Mouse (Mus musculus): ENCODE measurements around the gene Egf. TPM values are rescaled to one million over a fixed set of nuclear protein-coding genes. Genes with fewer than 3 reads are reported as not detected.

Gene Egf
- polyA plus RNA-seq, 1 experiment = 1.2 TPM

GRCm38 (mm10) chr3:129698882-129699281, 56.2 kb downstream of the Egf start:
- Histone ChIP-seq H3K9ac (ENCODE audit: low read depth, poor library complexity, severe bottlenecking) (no peak overlapping the region), H3K27me3 (ENCODE audit: control insufficient read depth, insufficient read depth, low read length, poor library complexity, severe bottlenecking) (no peaks in the 10 kb centered on the region), H3K4me1 (ENCODE audit: control insufficient read depth, insufficient read depth, low read length) (no peaks in the 10 kb centered on the region), H3K36me3 (ENCODE audit: control insufficient read depth, insufficient read depth, low read length, poor library complexity, severe bottlenecking) (no peaks in the 10 kb centered on the region), H3K27ac (ENCODE audit: insufficient read depth, low read length) (no peak overlapping the region), H3K9me3 (replicated peaks; ENCODE audit: control insufficient read depth, insufficient read depth, low read length, poor library complexity, severe bottlenecking) (no peaks in the 10 kb centered on the region; the same call in 1 of the 2 replicates), H3K4me3 (ENCODE audit: low read depth, low read length) (no peak overlapping the region)
- TF ChIP-seq CTCF (IDR thresholded peaks at IDR 0.05; ENCODE audit: low read depth, low read length) = no peak
- no peak for TF ChIP-seq EP300 (IDR thresholded peaks at IDR 0.05; ENCODE audit: insufficient read depth, low read depth, low read length)
- TF ChIP-seq POLR2A (IDR thresholded peaks at IDR 0.05; ENCODE audit: insufficient read depth, low read length) = no peak

- Histone ChIP-seq H3K4me1 (ENCODE audit: control insufficient read depth, insufficient read depth, low read length) (no peaks in the 10 kb centered on the region), H3K9me3 (replicated peaks; ENCODE audit: control insufficient read depth, insufficient read depth, low read length, poor library complexity, severe bottlenecking) (no peaks in the 10 kb centered on the region; the same call in 1 of the 2 replicates), H3K4me3 (ENCODE audit: low read depth, low read length) (no peak overlapping the region), H3K27me3 (ENCODE audit: control insufficient read depth, insufficient read depth, low read length, poor library complexity, severe bottlenecking) (no peaks in the 10 kb centered on the region), H3K36me3 (ENCODE audit: control insufficient read depth, insufficient read depth, low read length, poor library complexity, severe bottlenecking) (no peaks in the 10 kb centered on the region), H3K27ac (ENCODE audit: insufficient read depth, low read length) (no peak overlapping the region), H3K9ac (ENCODE audit: low read depth, poor library complexity, severe bottlenecking) (no peak overlapping the region)
- TF ChIP-seq CTCF (IDR thresholded peaks at IDR 0.05; ENCODE audit: low read depth, low read length) (no peak), POLR2A (IDR thresholded peaks at IDR 0.05; ENCODE audit: insufficient read depth, low read length) (no peak)
Measured at GRCm38 (mm10) chr3:129698365-129698764, 56.8 kb downstream of the Egf start.

GRCm38 (mm10) chr3:129697691-129698090, 57.4 kb downstream of the Egf start:
- Histone ChIP-seq H3K27me3 (ENCODE audit: control insufficient read depth, insufficient read depth, low read length, poor library complexity, severe bottlenecking) (no peaks in the 10 kb centered on the region), H3K4me1 (ENCODE audit: control insufficient read depth, insufficient read depth, low read length) (no peaks in the 10 kb centered on the region), H3K27ac (ENCODE audit: insufficient read depth, low read length) (no peak overlapping the region), H3K9me3 (replicated peaks; ENCODE audit: control insufficient read depth, insufficient read depth, low read length, poor library complexity, severe bottlenecking) (no peaks in the 10 kb centered on the region), H3K4me3 (ENCODE audit: low read depth, low read length) (no peak overlapping the region), H3K9ac (ENCODE audit: low read depth, poor library complexity, severe bottlenecking) (no peak overlapping the region), H3K36me3 (ENCODE audit: control insufficient read depth, insufficient read depth, low read length, poor library complexity, severe bottlenecking) (no peaks in the 10 kb centered on the region)
- no peak for TF ChIP-seq CTCF (IDR thresholded peaks at IDR 0.05; ENCODE audit: low read depth, low read length)
- TF ChIP-seq POLR2A (IDR thresholded peaks at IDR 0.05; ENCODE audit: insufficient read depth, low read length) = no peak
- TF ChIP-seq EP300 (IDR thresholded peaks at IDR 0.05; ENCODE audit: insufficient read depth, low read depth, low read length) = no peak

GRCm38 (mm10) chr3:129695943-129696342, 59.2 kb downstream of the Egf start:
- Histone ChIP-seq H3K27me3 (ENCODE audit: control insufficient read depth, insufficient read depth, low read length, poor library complexity, severe bottlenecking) (no peaks in the 10 kb centered on the region), H3K4me3 (ENCODE audit: low read depth, low read length) (no peak overlapping the region), H3K27ac (ENCODE audit: insufficient read depth, low read length) (no peak overlapping the region), H3K4me1 (ENCODE audit: control insufficient read depth, insufficient read depth, low read length) (no peaks in the 10 kb centered on the region), H3K36me3 (ENCODE audit: control insufficient read depth, insufficient read depth, low read length, poor library complexity, severe bottlenecking) (no peaks in the 10 kb centered on the region), H3K9me3 (replicated peaks; ENCODE audit: control insufficient read depth, insufficient read depth, low read length, poor library complexity, severe bottlenecking) (no peaks in the 10 kb centered on the region), H3K9ac (ENCODE audit: low read depth, poor library complexity, severe bottlenecking) (no peak overlapping the region)
- TF ChIP-seq POLR2A (IDR thresholded peaks at IDR 0.05; ENCODE audit: insufficient read depth, low read length) (no peak), EP300 (IDR thresholded peaks at IDR 0.05; ENCODE audit: insufficient read depth, low read depth, low read length) (no peak), CTCF (IDR thresholded peaks at IDR 0.05; ENCODE audit: low read depth, low read length) (no peak)

- Histone ChIP-seq H3K9me3 (replicated peaks; ENCODE audit: control insufficient read depth, insufficient read depth, low read length, poor library complexity, severe bottlenecking) (no peaks in the 10 kb centered on the region), H3K36me3 (ENCODE audit: control insufficient read depth, insufficient read depth, low read length, poor library complexity, severe bottlenecking) (no peaks in the 10 kb centered on the region), H3K27ac (ENCODE audit: insufficient read depth, low read length) (no peak overlapping the region), H3K4me3 (ENCODE audit: low read depth, low read length) (no peak overlapping the region), H3K4me1 (ENCODE audit: control insufficient read depth, insufficient read depth, low read length) (no peaks in the 10 kb centered on the region), H3K27me3 (ENCODE audit: control insufficient read depth, insufficient read depth, low read length, poor library complexity, severe bottlenecking) (no peaks in the 10 kb centered on the region), H3K9ac (ENCODE audit: low read depth, poor library complexity, severe bottlenecking) (no peak overlapping the region)
- TF ChIP-seq POLR2A (IDR thresholded peaks at IDR 0.05; ENCODE audit: insufficient read depth, low read length) = no peak
- no peak for TF ChIP-seq CTCF (IDR thresholded peaks at IDR 0.05; ENCODE audit: low read depth, low read length)
- no peak for TF ChIP-seq EP300 (IDR thresholded peaks at IDR 0.05; ENCODE audit: insufficient read depth, low read depth, low read length)
Measured at GRCm38 (mm10) chr3:129693581-129693980, 61.5 kb downstream of the Egf start.

GRCm38 (mm10) chr3:129692816-129693215, 62.3 kb downstream of the Egf start:
- Histone ChIP-seq H3K27ac (ENCODE audit: insufficient read depth, low read length) (no peak overlapping the region), H3K9ac (ENCODE audit: low read depth, poor library complexity, severe bottlenecking) (no peak overlapping the region), H3K36me3 (ENCODE audit: control insufficient read depth, insufficient read depth, low read length, poor library complexity, severe bottlenecking) (no peaks in the 10 kb centered on the region), H3K4me1 (ENCODE audit: control insufficient read depth, insufficient read depth, low read length) (no peaks in the 10 kb centered on the region), H3K4me3 (ENCODE audit: low read depth, low read length) (no peak overlapping the region), H3K9me3 (replicated peaks; ENCODE audit: control insufficient read depth, insufficient read depth, low read length, poor library complexity, severe bottlenecking) (no peaks in the 10 kb centered on the region), H3K27me3 (ENCODE audit: control insufficient read depth, insufficient read depth, low read length, poor library complexity, severe bottlenecking) (no peaks in the 10 kb centered on the region)
- TF ChIP-seq CTCF (IDR thresholded peaks at IDR 0.05; ENCODE audit: low read depth, low read length) (peak; percentile 60), EP300 (IDR thresholded peaks at IDR 0.05; ENCODE audit: insufficient read depth, low read depth, low read length) (no peak)
